Mouse (Mus musculus): Measurements from ENCODE around the gene Adar.
"Not testable (repeated sequence)": the region's sequence is repeated elsewhere in the genome, so short reads cannot be mapped to it uniquely, and the experiment has no call there.

Gene Adar

DNA sequence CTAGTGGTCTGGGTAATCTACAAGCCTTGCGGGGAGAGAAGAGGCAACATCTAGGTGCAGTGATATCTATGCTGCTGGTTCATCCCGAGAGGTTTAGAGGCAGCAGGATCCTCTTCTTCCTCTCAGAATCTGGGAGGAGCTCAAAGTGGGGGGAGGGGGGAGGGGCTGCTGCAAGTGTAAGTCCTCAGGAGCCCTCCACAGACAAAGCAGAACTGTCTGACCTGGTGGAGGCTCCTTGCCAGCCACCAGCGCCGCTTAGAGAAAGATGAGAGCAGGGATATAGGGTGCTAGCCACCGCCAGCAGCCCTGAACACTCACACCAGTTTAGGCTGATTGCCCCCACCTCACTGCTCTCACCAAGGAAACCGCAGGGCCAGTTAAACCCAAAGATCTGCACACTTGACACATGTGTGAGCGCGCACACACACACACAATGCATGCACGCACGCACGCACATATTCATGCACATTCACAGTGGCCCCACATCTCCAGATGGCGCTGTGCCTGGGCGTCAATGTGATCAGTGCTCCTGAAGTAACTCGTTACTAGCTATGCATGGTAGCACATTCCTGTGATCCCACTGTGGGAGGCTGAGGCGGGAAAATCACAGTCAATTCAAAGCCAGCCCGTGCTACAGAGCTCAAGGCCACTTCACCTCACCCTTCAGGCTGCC lies 74.0 kb downstream of the Adar start:
- CTCF ChIA-PET = interaction anchor here (0.6 kb wide), 1 partner anchor 168 kb away, joined by 3 read pairs; no protein-coding TSS in a partner anchor

DNA sequence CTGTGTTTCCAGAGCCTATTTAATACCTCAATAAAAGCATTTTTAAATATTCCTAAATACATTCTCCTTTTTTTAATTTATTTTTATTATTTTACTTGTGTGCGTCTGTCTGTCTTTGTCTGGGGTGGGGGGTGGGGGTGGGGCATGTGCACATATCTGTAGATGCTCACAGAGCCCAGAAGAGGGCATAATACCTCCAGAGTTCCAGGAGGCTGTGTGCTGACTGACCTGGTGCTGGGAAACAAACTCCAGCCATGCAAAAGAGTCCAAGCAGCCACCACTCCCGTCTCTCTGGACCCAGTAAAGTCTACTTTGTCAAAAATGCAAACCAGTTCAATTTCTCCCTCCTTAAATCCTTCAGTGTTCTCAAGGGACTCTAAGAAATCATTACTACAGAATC lies 79.8 kb downstream of the Adar start:
- CTCF ChIA-PET = no interaction called here

DNA sequence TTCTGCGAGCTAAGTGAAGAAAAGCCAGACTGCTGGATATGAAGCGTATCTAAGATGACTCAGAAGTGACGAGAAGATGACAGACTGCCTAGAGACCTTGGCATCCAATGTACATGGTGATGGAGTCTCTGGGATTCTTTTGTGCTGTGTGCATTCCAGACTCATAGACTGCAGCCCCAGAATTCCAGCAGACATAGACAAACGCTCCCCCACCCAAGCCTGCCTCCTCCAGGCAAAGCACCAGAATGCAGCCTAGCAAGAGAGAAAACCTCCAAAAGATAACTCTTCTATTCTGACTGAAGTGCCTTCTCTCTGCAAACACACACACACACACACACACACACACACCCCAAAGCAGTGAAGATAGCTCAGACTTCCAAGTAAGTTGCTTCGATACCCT lies 80.9 kb downstream of the Adar start:
- CTCF ChIA-PET = no interaction called here

DNA sequence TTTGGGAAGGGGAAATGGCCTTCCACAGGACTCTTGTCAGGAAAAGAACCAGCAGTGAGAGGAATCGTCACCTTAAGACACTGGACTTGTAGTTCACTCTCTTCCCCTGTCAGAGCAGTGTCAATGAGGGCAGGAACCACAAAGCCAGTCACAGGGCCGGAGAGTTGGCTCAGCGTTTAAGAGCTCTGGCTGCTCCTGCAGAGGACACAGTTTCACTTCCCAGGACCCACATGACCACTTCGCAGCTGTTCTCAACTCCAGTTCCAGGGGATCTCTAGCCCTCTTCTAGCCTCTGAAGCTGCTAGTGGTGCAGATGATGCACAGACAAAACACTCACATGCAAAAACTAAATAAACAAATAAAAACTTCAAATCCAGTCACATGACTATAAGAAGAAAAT lies 81.5 kb downstream of the Adar start:
- CTCF ChIA-PET = no interaction called here

DNA sequence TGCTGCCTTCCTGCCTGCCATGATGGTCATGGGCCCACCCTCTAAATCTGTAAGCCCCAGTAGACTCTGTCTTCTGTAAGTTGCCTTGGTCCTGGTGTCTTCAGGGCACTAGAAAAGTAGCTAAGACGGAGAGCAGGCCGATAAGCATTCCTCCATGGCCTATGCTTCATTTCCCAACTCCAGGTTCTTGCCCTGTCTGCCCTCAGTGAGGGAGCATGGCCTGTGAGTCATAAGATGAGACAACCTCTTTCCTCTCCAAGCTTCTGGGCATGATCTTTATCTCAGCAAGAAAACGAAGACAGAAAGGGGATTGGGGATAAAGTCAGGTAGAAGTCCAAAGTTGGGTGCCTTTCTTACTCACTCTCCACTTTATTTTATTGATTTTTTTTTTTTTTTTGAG lies 83.7 kb downstream of the Adar start:
- CTCF ChIA-PET = interaction anchor here (0.7 kb wide), 1 partner anchor 133 kb away, joined by 6 read pairs; no protein-coding TSS in a partner anchor

DNA sequence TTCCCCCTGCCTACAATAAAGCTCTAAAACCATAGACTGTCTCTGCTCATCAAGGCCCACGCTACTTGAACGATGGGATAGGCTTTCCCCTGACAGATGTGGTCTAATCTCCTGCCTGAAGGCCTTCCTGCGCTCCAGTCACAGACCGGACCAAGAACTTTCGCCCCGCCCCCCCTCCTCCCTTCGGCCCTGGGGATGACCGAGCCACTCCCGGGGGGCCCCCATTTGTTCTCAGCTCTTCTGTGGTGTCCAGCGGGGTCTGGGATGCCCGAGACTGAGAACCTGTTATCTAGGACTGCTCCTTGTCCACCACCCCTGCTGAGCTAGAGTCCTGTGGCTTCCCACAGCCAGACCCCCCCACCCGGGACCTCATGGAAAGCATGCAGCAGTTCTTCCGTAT lies 84.7 kb downstream of the Adar start:
- CTCF ChIA-PET = no interaction called here

DNA sequence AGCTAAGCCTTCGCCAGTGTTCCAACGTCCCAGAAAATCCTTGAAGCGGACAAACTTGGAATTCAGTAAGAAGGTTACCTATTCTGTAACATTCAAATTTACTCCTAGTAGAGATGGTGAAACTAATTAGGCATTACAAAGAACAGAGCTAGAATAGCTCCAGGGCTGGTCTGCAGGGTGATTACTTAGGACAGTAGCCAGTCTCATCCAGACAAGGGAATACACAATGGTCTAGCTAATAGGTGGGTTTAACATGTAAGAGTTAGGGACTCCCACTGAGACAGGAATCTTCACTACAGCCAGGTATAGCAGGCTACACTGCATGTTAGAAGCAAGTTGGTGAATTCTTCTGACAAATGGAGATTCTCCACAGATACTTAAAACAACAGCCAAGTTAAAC lies 85.3 kb downstream of the Adar start:
- CTCF ChIA-PET = not testable (repeated sequence)

DNA sequence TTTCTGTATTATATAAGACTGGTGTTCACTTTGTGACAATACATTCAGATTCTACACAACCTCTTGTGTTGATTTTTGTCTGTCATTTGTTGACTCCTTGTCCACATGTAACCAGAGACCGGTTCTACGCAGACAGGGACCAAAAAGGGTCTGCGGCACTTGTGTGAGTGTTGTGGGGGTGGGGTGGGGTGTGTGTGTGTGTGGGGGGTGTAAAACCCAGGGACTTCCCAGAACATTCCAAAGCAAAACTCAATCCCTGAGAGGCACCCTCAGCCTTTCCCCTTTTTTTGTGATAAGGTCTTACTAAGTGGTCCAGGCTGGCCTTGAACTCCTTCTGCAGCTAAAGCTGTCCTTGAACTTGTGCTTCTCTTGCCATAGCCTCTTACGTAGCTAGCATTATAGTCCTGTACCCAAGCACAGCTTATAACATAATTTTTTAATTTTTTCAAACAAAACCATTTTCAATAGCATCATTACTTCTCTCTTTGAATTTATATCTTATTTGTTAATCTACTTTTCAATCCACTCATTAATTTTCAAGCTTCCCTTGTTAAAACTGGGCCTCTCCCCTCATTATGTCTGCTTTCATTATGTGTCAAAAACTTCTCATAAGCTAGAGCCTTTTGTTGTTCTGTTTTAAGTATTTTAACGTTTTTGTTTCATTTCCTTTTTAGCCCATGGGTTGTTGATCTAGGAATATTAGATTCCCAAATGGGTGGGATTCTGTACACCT lies 86.1 kb downstream of the Adar start:
- CTCF ChIA-PET = no interaction called here

DNA sequence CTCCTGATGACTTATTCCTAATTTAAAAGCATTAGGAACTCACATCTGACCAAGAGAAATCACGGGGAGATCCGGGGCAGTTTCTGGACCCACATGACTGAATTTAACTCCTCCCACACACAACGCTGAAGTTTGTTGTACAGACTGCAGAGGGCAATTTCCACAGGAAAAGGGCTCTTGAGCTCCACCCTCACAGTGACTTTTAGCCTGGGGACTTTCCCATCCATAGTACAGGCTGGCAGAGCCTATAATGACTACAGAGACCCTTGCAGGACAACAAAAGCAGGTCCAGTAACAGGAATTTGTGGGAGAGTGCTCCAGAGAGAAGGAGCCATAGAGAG lies 86.7 kb downstream of the Adar start:
- CTCF ChIA-PET = no interaction called here

DNA sequence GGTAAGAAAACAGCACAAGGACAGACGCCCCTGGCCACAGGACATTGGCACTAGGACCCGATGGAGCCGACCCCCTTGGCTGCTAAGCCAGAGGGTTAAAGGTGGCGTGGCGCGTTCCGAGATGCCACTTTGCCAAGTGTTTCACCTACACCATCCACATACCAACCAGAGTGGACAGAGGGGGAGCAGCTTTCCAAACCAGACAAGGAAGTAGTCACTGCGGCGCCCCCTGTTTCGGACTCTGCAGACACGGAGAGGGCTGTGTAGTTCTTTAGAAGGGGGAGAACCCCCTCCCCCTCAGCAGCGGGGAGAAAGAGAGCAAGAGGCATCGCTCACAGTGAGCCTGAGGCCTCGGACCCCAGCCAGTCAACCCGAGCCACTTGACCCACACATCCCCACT lies 88.1 kb downstream of the Adar start:
- CTCF ChIA-PET = interaction anchor here (0.6 kb wide), 3 partner anchors 11 to 691 kb away, joined by 3 read pairs; no protein-coding TSS in a partner anchor

All from spleen, embryonic (tissue).